Mouse (Mus musculus): ENCODE data around the gene Zbtb16. TPM values are rescaled to one million over a fixed set of nuclear protein-coding genes. Genes with fewer than 3 reads are reported as not detected.

The Zbtb16 gene
- total RNA-seq, 1 experiment: 0.36 TPM

DNA sequence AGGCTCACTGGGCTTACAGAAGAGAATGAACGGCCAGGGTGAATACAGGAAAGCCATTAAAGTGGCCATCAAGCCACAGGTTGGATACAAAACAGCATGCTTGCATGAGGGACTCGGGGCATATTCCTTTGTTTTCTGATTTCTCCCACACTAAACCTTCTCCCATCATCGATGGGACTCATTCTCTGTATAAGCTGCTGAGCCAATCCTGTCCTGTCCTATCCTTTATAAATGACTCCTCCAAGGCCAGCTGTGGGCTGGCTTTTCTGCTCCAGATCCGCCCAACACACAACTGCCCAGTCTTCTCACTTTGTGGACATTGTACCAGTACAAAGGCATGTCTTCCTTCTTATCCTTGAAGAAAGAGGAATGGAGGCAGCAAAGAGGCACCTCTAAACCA lies 134.7 kb downstream of the Zbtb16 start:
- H3K9me3 ChIP-seq (ENCODE audit: control insufficient read depth, insufficient read depth, low read depth, low read length): no peaks in the 10 kb centered on the region
- H3K36me3 ChIP-seq (ENCODE audit: control insufficient read depth, insufficient read depth, low read length, poor library complexity, severe bottlenecking): no peaks in the 10 kb centered on the region
- H3K4me1 ChIP-seq (ENCODE audit: control insufficient read depth in 2 of 2, insufficient read depth in 2 of 2, low read length in 2 of 2, poor library complexity in 1 of 2): no peaks in the 10 kb centered on the region
- no peak for DNase-seq (ENCODE audit: low read depth, low spot score)
- no peak overlapping the region for H3K9ac ChIP-seq (ENCODE audit: insufficient read depth, low read depth, low read length, poor library complexity, severe bottlenecking)
- H3K4me3 ChIP-seq (ENCODE audit: insufficient read depth in 1 of 2, low read depth in 1 of 2, low read length in 2 of 2, poor library complexity in 1 of 2, severe bottlenecking in 1 of 2): no peak overlapping the region
- no peak overlapping the region for H3K27ac ChIP-seq (ENCODE audit: insufficient read depth, low read depth, low read length, poor library complexity, severe bottlenecking)
- TF ChIP-seq CHD2 (IDR thresholded peaks at IDR 0.05; ENCODE audit: low read depth, low read length) (no peak), MAFK (IDR thresholded peaks at IDR 0.05; ENCODE audit: insufficient read depth, low read depth, low read length) (no peak), HCFC1 (IDR thresholded peaks at IDR 0.05; ENCODE audit: borderline replicate concordance, insufficient read depth, low read length) (no peak), ZNF384 (IDR thresholded peaks at IDR 0.05; ENCODE audit: low read depth, low read length) (no peak), ZC3H11A (IDR thresholded peaks at IDR 0.05; ENCODE audit: borderline replicate concordance, low read depth, low read length) (no peak)
- in situ Hi-C loops (cut with MboI; ENCODE audit: low sequenced_read_pairs in 2 of 2, unreplicated experiment in 2 of 2): no loop called here

DNA sequence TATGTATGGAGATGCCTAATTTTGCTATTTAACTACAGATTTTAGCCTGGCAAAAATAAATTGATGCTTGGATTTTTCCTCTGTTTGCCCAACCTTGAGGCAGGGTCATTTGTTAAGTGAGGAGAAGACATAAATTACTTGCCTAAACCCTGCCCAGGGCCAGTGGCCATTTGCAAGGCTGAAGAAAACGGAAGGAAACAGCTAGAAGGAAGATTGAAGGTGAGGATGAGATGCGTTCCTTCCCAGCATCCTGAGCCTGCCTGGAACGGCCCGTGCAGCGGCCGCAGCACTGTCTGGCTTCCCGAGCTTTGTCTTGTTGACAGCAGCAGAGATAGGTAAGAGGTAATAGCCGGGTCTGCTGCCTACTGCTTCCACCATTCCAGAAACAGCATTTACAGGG lies 135.2 kb downstream of the Zbtb16 start:
- in situ Hi-C loops (cut with MboI; ENCODE audit: low sequenced_read_pairs in 2 of 2, unreplicated experiment in 2 of 2): no loop called here
- H3K27ac ChIP-seq (ENCODE audit: insufficient read depth, low read depth, low read length, poor library complexity, severe bottlenecking): no peak overlapping the region

DNA sequence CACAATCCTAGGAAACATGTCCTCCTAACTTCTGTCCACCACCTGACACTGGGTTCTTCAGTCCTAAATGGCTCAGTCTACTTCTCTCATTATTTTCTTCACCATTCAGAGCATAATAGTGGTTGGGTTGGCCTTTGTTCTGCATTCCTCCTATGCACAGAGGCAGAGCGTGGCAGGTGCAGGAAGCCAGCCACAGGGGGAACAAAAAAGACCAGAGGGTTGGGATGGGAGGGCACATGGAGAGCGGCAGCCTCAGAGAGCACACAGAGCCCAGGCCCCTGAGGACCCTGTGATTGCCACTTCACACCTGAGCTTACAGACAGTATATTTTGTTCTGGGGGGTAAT lies 138.6 kb downstream of the Zbtb16 start:
- Histone ChIP-seq H3K4me3 (ENCODE audit: insufficient read depth in 1 of 2, low read depth in 1 of 2, low read length in 2 of 2, poor library complexity in 1 of 2, severe bottlenecking in 1 of 2) (no peak overlapping the region), H3K9me3 (ENCODE audit: control insufficient read depth, insufficient read depth, low read depth, low read length) (no peaks in the 10 kb centered on the region), H3K9ac (ENCODE audit: insufficient read depth, low read depth, low read length, poor library complexity, severe bottlenecking) (no peak overlapping the region), H3K4me1 (ENCODE audit: control insufficient read depth in 2 of 2, insufficient read depth in 2 of 2, low read length in 2 of 2, poor library complexity in 1 of 2) (no peaks in the 10 kb centered on the region; a peak in 1 of 4 replicates), H3K27ac (ENCODE audit: insufficient read depth, low read depth, low read length, poor library complexity, severe bottlenecking) (no peak overlapping the region), H3K36me3 (ENCODE audit: control insufficient read depth, insufficient read depth, low read length, poor library complexity, severe bottlenecking) (no peaks in the 10 kb centered on the region)
- TF ChIP-seq ZNF384 (IDR thresholded peaks at IDR 0.05; ENCODE audit: low read depth, low read length) (no peak), CHD2 (IDR thresholded peaks at IDR 0.05; ENCODE audit: low read depth, low read length) (no peak), HCFC1 (IDR thresholded peaks at IDR 0.05; ENCODE audit: borderline replicate concordance, insufficient read depth, low read length) (no peak), MAFK (IDR thresholded peaks at IDR 0.05; ENCODE audit: insufficient read depth, low read depth, low read length) (no peak), ZC3H11A (IDR thresholded peaks at IDR 0.05; ENCODE audit: borderline replicate concordance, low read depth, low read length) (no peak)
- DNase-seq (ENCODE audit: low read depth, low spot score): no peak
- in situ Hi-C loops (cut with MboI; ENCODE audit: low sequenced_read_pairs in 2 of 2, unreplicated experiment in 2 of 2): no loop called here

More for the DNA sequence above, 135.2 kb downstream of the Zbtb16 start:
- no peak for DNase-seq (ENCODE audit: low read depth, low spot score)
- Histone ChIP-seq H3K9me3 (ENCODE audit: control insufficient read depth, insufficient read depth, low read depth, low read length) (no peaks in the 10 kb centered on the region), H3K36me3 (ENCODE audit: control insufficient read depth, insufficient read depth, low read length, poor library complexity, severe bottlenecking) (no peaks in the 10 kb centered on the region), H3K4me3 (ENCODE audit: insufficient read depth in 1 of 2, low read depth in 1 of 2, low read length in 2 of 2, poor library complexity in 1 of 2, severe bottlenecking in 1 of 2) (no peak overlapping the region), H3K9ac (ENCODE audit: insufficient read depth, low read depth, low read length, poor library complexity, severe bottlenecking) (no peak overlapping the region), H3K4me1 (ENCODE audit: control insufficient read depth in 2 of 2, insufficient read depth in 2 of 2, low read length in 2 of 2, poor library complexity in 1 of 2) (no peaks in the 10 kb centered on the region)
- TF ChIP-seq ZNF384 (IDR thresholded peaks at IDR 0.05; ENCODE audit: low read depth, low read length) (no peak), ZC3H11A (IDR thresholded peaks at IDR 0.05; ENCODE audit: borderline replicate concordance, low read depth, low read length) (no peak), MAFK (IDR thresholded peaks at IDR 0.05; ENCODE audit: insufficient read depth, low read depth, low read length) (no peak), HCFC1 (IDR thresholded peaks at IDR 0.05; ENCODE audit: borderline replicate concordance, insufficient read depth, low read length) (no peak), CHD2 (IDR thresholded peaks at IDR 0.05; ENCODE audit: low read depth, low read length) (no peak)

DNA sequence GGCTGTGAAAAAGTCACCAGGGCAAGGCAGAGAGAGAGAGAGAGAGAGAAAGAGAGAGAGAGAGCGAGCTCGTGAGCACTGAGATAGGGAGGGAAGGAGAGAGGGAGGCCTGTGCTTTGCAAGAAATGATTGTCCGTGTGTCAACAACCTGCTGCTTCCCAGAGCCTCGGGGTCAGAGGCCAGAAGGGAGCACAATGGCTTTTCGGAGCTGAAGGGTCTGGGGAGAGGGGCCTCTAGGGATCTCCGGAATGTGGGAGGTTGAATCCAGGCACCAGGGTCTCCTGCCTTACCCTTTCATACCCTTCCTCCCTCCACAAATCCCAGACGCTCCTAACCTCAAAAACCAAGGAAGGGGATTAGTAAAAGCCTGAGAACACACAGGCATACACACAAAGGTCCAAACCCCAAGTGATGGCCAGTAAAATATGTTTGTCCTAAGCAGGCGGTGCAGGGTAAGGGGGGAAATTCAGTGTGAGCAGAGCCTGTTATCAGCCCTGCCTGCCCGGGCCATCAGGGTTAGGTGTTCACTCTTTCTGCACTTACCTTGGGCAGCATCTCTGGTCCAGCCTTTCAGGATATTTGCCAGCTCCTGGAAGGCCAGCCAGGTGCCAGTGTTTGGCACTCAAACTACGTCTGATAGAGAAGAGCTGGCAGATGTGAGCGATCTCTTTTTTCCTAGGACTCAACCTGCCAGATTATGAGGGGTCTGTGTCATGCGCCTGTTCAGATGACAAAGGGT lies 139.1 kb downstream of the Zbtb16 start:
- TF ChIP-seq ZC3H11A (IDR thresholded peaks at IDR 0.05; ENCODE audit: borderline replicate concordance, low read depth, low read length): no peak
- no peak for TF ChIP-seq MAFK (IDR thresholded peaks at IDR 0.05; ENCODE audit: insufficient read depth, low read depth, low read length)
- TF ChIP-seq CHD2 (IDR thresholded peaks at IDR 0.05; ENCODE audit: low read depth, low read length): no peak
- no peak for TF ChIP-seq ZNF384 (IDR thresholded peaks at IDR 0.05; ENCODE audit: low read depth, low read length)
- TF ChIP-seq HCFC1 (IDR thresholded peaks at IDR 0.05; ENCODE audit: borderline replicate concordance, insufficient read depth, low read length): no peak
- Histone ChIP-seq H3K9ac (ENCODE audit: insufficient read depth, low read depth, low read length, poor library complexity, severe bottlenecking) (no peak overlapping the region), H3K36me3 (ENCODE audit: control insufficient read depth, insufficient read depth, low read length, poor library complexity, severe bottlenecking) (no peaks in the 10 kb centered on the region), H3K9me3 (ENCODE audit: control insufficient read depth, insufficient read depth, low read depth, low read length) (no peaks in the 10 kb centered on the region), H3K4me3 (ENCODE audit: insufficient read depth in 1 of 2, low read depth in 1 of 2, low read length in 2 of 2, poor library complexity in 1 of 2, severe bottlenecking in 1 of 2) (no peak overlapping the region), H3K27ac (ENCODE audit: insufficient read depth, low read depth, low read length, poor library complexity, severe bottlenecking) (no peak overlapping the region), H3K4me1 (ENCODE audit: control insufficient read depth in 2 of 2, insufficient read depth in 2 of 2, low read length in 2 of 2, poor library complexity in 1 of 2) (no peaks in the 10 kb centered on the region; a peak in 1 of 4 replicates)
- in situ Hi-C loops (cut with MboI; ENCODE audit: low sequenced_read_pairs in 2 of 2, unreplicated experiment in 2 of 2): no loop called here
- no peak for DNase-seq (ENCODE audit: low read depth, low spot score)
